Mouse (Mus musculus) forebrain, postnatal 0 days (tissue): ENCODE results near the gene Med13. TPM values are rescaled to one million over a fixed set of nuclear protein-coding genes. Genes with fewer than 3 reads are reported as not detected.

Source experiments
- ATAC-seq: fragments of 200-750 bp; cut with Nextera tagmentation; 2 replicates; pipeline ENCODE4 v1.8.0; 2017; ENCODE audit warnings: mild to moderate bottlenecking, moderate library complexity
- DNase-seq: peaks from one replicate; pipeline ENCODE4 v3.0.0-alpha.2; 2015
- H3K27ac ChIP-seq: fragments of 300-500 bp; sonication (generic); 2 replicates; pipeline ENCODE4 v1.5.1; 2014; ENCODE audit warnings: low read depth, mild to moderate bottlenecking, antibody characterized with exemption, low read length, moderate library complexity, mixed read lengths
- H3K27me3 ChIP-seq: fragments of 300-500 bp; sonication (generic); 2 replicates; pipeline ENCODE4 v1.6.1; 2014; ENCODE audit warnings: mild to moderate bottlenecking, low read length, mixed read lengths; ENCODE audit not compliant: insufficient read depth
- H3K36me3 ChIP-seq: fragments of 300-500 bp; sonication (generic); 2 replicates; pipeline ENCODE4 v1.6.1; 2014; ENCODE audit warnings: mild to moderate bottlenecking, moderate library complexity; ENCODE audit not compliant: insufficient read depth
- H3K4me1 ChIP-seq: fragments of 300-500 bp; sonication (generic); 2 replicates; pipeline ENCODE4 v1.6.1; 2014; ENCODE audit warnings: antibody characterized with exemption; ENCODE audit not compliant: insufficient read depth
- H3K4me2 ChIP-seq: fragments of 300-500 bp; sonication (generic); 2 replicates; pipeline ENCODE4 v1.6.1; 2014; ENCODE audit warnings: low read depth, mild to moderate bottlenecking, moderate library complexity
- H3K4me3 ChIP-seq: fragments of 300-500 bp; sonication (generic); 2 replicates; pipeline ENCODE4 v1.5.1; 2014; ENCODE audit warnings: low read depth, low read length, mixed read lengths
- H3K9ac ChIP-seq: fragments of 300-500 bp; sonication (generic); 2 replicates; pipeline ENCODE4 v1.6.1; 2014; ENCODE audit warnings: mild to moderate bottlenecking
- H3K9me3 ChIP-seq: fragments of 300-500 bp; sonication (generic); 2 replicates; pipeline ENCODE4 v1.6.1; 2016; ENCODE audit warnings: low read length
- CTCF ChIP-seq: sonication (generic); IDR thresholded peaks from 2 replicates; pipeline ENCODE4 v1.5.1; 2016; ENCODE audit warnings: antibody characterized with exemption, control low read depth, low read depth
- WGBS: fragments of 180-500 bp; shearing (Covaris S2); extraction: QIAGEN DNeasy Blood & Tissue Kit; methylation state at CpG from one replicate; pipeline ENCODE4 v1.1.7; 2014; 5-methylcytosine and 5-hydroxymethylcytosine counted together
- polyA plus RNA-seq: library from polyadenylated mRNA; unstranded; fragments of >200 nt; fragmentation: Nextera tagmentation; extraction: Ambion mirVana; gene quantifications from 2 replicates; pipeline ENCODE4 v1.2.1, GENCODE M21; 2015
- total RNA-seq: library from RNA; depleted of rRNA; stranded (reverse); fragments of >200 nt; gene quantifications from 2 replicates; pipeline ENCODE4 v1.2.3, GENCODE M21; 2014

Gene Med13
- total and polyA plus RNA-seq, 2 experiments from 2014 or later, result 5.5 to 54.0 TPM

DNA sequence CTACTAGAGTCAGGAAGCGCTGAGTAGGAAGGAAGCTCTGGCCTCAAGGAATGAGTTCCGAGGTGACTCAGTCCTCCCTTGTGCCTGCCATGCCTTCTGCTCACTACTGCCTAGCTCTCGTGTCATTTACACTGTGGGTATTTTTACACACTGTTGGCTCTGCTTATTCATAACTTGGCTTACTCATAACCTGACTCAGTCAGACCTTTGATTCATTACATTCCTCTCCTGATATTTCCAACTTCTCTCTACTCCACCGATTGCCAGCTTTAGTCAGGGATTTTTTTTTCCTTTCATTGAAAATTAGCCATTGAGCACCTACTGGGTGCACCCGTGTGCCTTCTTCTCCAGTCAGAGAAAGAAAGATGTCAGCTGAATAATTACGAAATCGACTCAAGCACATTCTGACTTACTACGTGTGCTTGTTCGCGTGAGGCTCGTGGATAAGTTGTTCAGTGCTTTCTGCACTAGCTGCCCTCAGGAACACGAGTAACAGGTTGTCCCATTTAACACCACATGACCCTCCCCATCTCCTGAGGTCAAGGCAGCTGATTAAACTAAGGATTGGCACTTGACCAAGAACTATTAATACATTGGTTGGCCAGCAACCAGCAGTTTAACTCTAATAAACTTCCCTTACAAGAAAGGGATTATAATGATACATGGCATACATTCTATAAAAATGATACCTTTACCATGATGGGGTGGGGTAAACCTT lies 23.3 kb upstream of the Med13 start:
- no peak for ATAC-seq

DNA sequence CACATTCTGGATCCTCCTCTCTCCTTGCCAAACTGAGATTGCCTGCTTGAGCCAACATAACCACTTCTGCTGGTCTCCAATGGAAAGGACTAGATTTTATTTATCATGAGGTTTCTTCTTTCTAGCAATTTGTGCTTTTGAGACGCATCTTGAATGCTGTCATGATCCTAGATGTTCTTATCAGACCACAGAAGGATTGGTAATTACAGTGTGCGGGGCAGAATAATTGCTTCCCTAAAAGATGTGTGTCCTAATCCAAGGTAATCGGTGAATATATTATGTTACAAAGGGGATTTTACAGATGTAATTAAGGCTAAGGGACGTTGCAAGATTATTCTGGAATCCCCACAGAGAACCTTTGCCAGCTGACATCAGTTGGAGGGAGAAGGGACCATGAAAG lies 21.6 kb upstream of the Med13 start:
- DNase-seq, result no peak

More for the DNA sequence above, 23.3 kb upstream of the Med13 start:
- 82% methylated on average over 12 of the region's 12 CpGs for WGBS
- H3K4me1 ChIP-seq, result 0 out of 2 replicates have a peak, but pooled peaks cover 9% of the 10 kb centered on the region
- no peaks in the 10 kb centered on the region for H3K9me3 ChIP-seq
- H3K27me3 ChIP-seq, result no peaks in the 10 kb centered on the region
- no peak for TF ChIP-seq CTCF
- H3K9ac ChIP-seq, result no peak overlapping the region
- H3K27ac ChIP-seq, result no peak overlapping the region
- H3K4me2 ChIP-seq, result no peak overlapping the region
- no peaks in the 10 kb centered on the region for H3K36me3 ChIP-seq
- no peak overlapping the region for H3K4me3 ChIP-seq
- no peak for DNase-seq

DNA sequence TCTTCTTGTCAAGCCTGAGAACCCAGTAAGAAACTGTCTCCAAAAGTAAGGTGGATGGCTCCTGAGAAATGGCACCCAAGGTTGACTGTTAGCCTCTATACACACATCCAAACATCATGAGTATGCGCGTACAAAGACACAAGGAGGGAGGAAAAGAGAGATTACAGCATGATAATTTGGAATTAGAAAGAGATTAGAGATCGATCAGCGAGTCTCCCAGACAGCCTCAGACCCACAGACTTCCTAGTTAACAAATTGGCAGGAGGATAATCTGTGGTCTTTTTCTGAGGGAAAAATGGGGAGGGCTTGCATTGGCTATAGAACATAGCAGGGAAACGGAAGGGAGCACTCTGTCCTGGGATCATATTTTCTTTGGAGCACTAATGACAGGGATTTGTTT lies 20.4 kb upstream of the Med13 start:
- Histone ChIP-seq H3K27ac (no peak overlapping the region), H3K36me3 (no peaks in the 10 kb centered on the region), H3K4me3 (no peak overlapping the region), H3K4me1 (0 out of 2 replicates have a peak, but pooled peaks cover 9% of the 10 kb centered on the region), H3K9ac (no peak overlapping the region), H3K27me3 (no peaks in the 10 kb centered on the region), H3K4me2 (no peak overlapping the region), H3K9me3 (no peaks in the 10 kb centered on the region)
- 90% methylated on average over 5 of the region's 5 CpGs for WGBS
- no peak for TF ChIP-seq CTCF
- DNase-seq, result no peak
- no peak for ATAC-seq

More for the DNA sequence above, 21.6 kb upstream of the Med13 start:
- TF ChIP-seq CTCF, result no peak
- no peak overlapping the region for H3K27ac ChIP-seq
- H3K4me2 ChIP-seq, result no peak overlapping the region
- no peaks in the 10 kb centered on the region for H3K9me3 ChIP-seq
- no peaks in the 10 kb centered on the region for H3K36me3 ChIP-seq
- 35% methylated on average over 4 of the region's 4 CpGs for WGBS
- H3K9ac ChIP-seq, result no peak overlapping the region
- 0 out of 2 replicates have a peak, but pooled peaks cover 9% of the 10 kb centered on the region for H3K4me1 ChIP-seq
- H3K4me3 ChIP-seq, result no peak overlapping the region
- no peaks in the 10 kb centered on the region for H3K27me3 ChIP-seq
- ATAC-seq, result no peak

DNA sequence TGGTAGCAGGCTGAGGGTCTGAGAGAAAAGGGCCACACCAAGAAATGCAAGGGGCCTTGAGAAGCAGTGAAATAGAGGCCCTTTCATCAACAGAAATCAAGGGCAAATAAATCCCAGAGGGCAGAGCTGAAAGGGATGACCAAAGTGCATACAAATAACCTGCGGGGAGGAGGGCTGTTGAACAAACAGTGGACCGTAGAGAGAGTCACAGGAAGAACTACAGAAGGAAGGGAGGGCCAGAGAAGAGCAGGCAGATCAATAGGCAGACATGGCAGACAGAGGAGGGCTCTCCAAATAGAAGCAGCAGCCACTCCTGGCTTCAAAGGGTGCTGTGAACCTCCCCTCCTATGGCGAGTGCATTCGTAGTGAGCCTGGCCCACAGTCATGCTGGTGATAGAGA lies 19.3 kb upstream of the Med13 start:
- 80% methylated on average over 4 of the region's 4 CpGs for WGBS
- no peak overlapping the region for H3K4me3 ChIP-seq
- TF ChIP-seq CTCF, result no peak
- no peaks in the 10 kb centered on the region for H3K36me3 ChIP-seq
- no peak overlapping the region for H3K4me2 ChIP-seq
- no peak overlapping the region for H3K9ac ChIP-seq
- DNase-seq (no peak), ATAC-seq (no peak)
- H3K27me3 ChIP-seq, result no peaks in the 10 kb centered on the region
- no peak overlapping the region for H3K27ac ChIP-seq
- no peaks in the 10 kb centered on the region for H3K9me3 ChIP-seq
- H3K4me1 ChIP-seq, result 0 out of 2 replicates have a peak, but pooled peaks cover 7% of the 10 kb centered on the region

DNA sequence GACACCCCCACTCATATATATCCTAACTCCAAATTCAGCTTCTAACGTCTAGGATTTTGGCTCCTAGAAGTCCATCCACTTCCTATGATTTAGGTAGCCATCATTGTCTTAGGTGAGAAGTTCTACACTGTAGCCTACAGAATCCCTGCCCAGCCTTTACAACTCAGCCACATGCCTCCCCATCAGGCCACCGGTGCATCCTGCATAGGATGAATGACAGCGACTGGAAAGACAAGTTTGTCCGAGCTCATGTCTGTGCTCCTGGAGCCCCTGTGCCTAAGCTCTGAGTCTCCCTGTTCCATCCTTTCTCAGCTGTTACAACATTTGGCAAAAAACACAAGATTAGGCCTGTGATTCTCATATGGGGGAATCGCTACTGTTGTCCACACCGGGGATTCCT lies 17.7 kb upstream of the Med13 start:
- Histone ChIP-seq H3K27ac (no peak overlapping the region), H3K36me3 (no peaks in the 10 kb centered on the region), H3K9me3 (no peaks in the 10 kb centered on the region), H3K4me3 (no peak overlapping the region), H3K4me2 (no peak overlapping the region), H3K27me3 (no peaks in the 10 kb centered on the region), H3K9ac (no peak overlapping the region), H3K4me1 (no peaks in the 10 kb centered on the region)
- DNase-seq, result no peak
- WGBS, result 81% methylated on average over 6 of the region's 6 CpGs
- no peak for TF ChIP-seq CTCF
- ATAC-seq, result no peak

DNA sequence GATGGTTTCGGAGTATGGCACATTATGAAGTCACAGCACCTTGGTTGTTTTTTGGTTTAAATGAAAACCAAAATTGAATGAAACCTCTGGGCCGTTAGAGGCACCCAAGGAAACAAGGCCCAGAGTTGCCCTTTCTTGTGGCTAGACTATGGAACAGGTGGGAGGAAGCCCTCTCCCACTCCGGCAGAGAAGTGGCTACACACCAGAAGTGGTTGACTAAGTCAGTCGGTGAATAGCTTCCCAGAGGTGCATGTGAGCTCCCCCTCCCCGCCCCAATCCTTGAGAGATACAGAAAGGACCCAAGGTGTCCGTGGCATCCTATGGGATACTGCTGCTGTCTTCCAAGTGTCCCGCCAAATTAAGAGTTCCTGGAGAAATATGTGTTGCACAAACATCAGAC lies 13.9 kb upstream of the Med13 start:
- no peak for DNase-seq

DNA sequence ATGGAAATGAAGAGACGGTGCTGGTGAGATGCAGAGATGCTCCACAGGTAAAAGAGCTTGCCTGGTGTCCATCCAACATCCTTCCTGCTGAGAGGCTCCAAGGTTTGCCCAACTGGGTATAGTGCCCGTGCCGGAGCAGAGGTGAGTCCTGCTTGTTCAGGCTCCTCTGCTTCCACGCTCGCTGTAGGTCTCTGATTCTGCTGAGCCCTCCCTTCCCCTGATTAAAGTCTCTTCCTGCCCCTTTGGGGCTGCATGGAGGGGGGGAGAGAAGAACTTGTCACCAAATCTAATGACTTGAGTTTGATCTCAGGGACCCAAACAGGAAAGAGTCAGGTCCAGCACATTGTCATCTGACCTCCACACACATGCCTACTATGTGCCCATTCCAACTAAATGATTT lies 12.5 kb upstream of the Med13 start:
- no peaks in the 10 kb centered on the region for H3K4me1 ChIP-seq
- WGBS, result 88% methylated on average over 5 of the region's 5 CpGs
- no peak overlapping the region for H3K27ac ChIP-seq
- DNase-seq, result no peak
- H3K9me3 ChIP-seq, result no peaks in the 10 kb centered on the region
- no peak for TF ChIP-seq CTCF
- H3K36me3 ChIP-seq, result no peaks in the 10 kb centered on the region
- H3K4me3 ChIP-seq, result no peak overlapping the region
- H3K27me3 ChIP-seq, result no peaks in the 10 kb centered on the region
- H3K4me2 ChIP-seq, result no peak overlapping the region
- no peak overlapping the region for H3K9ac ChIP-seq
- ATAC-seq, result no peak

More for the DNA sequence above, 13.9 kb upstream of the Med13 start:
- Histone ChIP-seq H3K36me3 (no peaks in the 10 kb centered on the region), H3K27ac (no peak overlapping the region), H3K4me1 (no peaks in the 10 kb centered on the region), H3K9ac (no peak overlapping the region), H3K4me2 (no peak overlapping the region), H3K4me3 (no peak overlapping the region), H3K9me3 (no peaks in the 10 kb centered on the region), H3K27me3 (no peaks in the 10 kb centered on the region)
- no peak for ATAC-seq
- no peak for TF ChIP-seq CTCF
- 82% methylated on average over 7 of the region's 7 CpGs for WGBS
